1 mouse cellular context compared by ENCODE assay signal in genomic region chr15:85879498-85879895, GRCm38 (mm10).
TF ChIP-seq lines count a peak whose summit lies in the region.

No protein-coding gene starts in this region.

TF ChIP-seq in MEL, 35 proteins besides CTCF, POLR2A, EP300 and RAD21 (continued from another document):
- TF ChIP-seq JUND (IDR thresholded peaks at IDR 0.05; ENCODE audit: low read depth, low read length), result no peak
- TF ChIP-seq MYB (IDR thresholded peaks at IDR 0.05; ENCODE audit: low read depth, low read length), result no peak
- no peak for TF ChIP-seq MEF2A (IDR thresholded peaks at IDR 0.05; ENCODE audit: extremely low read depth, insufficient replicate concordance, low read depth, low read length, poor library complexity, severe bottlenecking)
- TF ChIP-seq ZMIZ1 (IDR thresholded peaks at IDR 0.05; ENCODE audit: low read depth, low read length), result no peak
